Comparison of ENCODE assay signal across 13 mouse cellular contexts in genomic region chr2:70876251-70876650, GRCm38 (mm10).
"Had no signal": no experiment of that assay in that cellular context is flagged by ENCODE, and none has a peak within 500 bp of the region (broad histone marks: within the 10 kb centered on the region; RNA-seq: fewer than 3 reads in every experiment).

No protein-coding gene starts in this region.

- H3K4me1 ChIP-seq: intestine, embryonic 15.5 days; limb, embryonic 12.5 days; lung, embryonic 15.5 days had no signal

- H3K4me3 ChIP-seq: intestine, embryonic 15.5 days; left cerebral cortex, adult 2 months; limb, embryonic 12.5 days; liver, embryonic 13.5 days; lung, embryonic 15.5 days; midbrain, embryonic 13.5 days; myocyte; neural tube, embryonic 12.5 days had no signal

- H3K36me3 ChIP-seq: intestine, embryonic 15.5 days; limb, embryonic 12.5 days; liver, embryonic 13.5 days; lung, embryonic 15.5 days; midbrain, embryonic 13.5 days; neural tube, embryonic 12.5 days had no signal

- H3K27ac ChIP-seq: intestine, embryonic 15.5 days; left cerebral cortex, adult 2 months; limb, embryonic 12.5 days; liver, embryonic 13.5 days; lung, embryonic 15.5 days; midbrain, embryonic 13.5 days; neural tube, embryonic 12.5 days; stomach, postnatal 0 days had no signal

- ATAC-seq: intestine, embryonic 15.5 days; liver, postnatal 0 days; midbrain, embryonic 13.5 days had no signal

- H3K27me3 ChIP-seq: intestine, embryonic 15.5 days; limb, embryonic 12.5 days; liver, embryonic 13.5 days; lung, embryonic 15.5 days; midbrain, embryonic 13.5 days; neural tube, embryonic 12.5 days had no signal

- DNase-seq: kidney, adult 18-20 months; kidney, postnatal 14 days; liver; liver, embryonic 13.5 days; liver, postnatal 0 days had no signal
